Mouse (Mus musculus) heart, embryonic 15.5 days (tissue): ENCODE data around the gene Bend5. TPM values are rescaled to one million over a fixed set of nuclear protein-coding genes. Genes with fewer than 3 reads are reported as not detected.
A peak's percentile ranks its signal among the peaks of the same experiment; 100 is the strongest.

ENCODE experiments used
- ATAC-seq: fragments of 200-750 bp; cut with Nextera tagmentation; replicated peaks from 2 replicates; pipeline ENCODE4 v1.8.0; 2017; ENCODE audit warnings: low read depth, moderate TSS enrichment; ENCODE audit not compliant: insufficient number of reproducible peaks, insufficient read depth, low FRiP score
- H3K27ac ChIP-seq: fragments of 300-500 bp; sonication (generic); 2 replicates; pipeline ENCODE4 v1.5.1; 2015; ENCODE audit warnings: mild to moderate bottlenecking, inconsistent platforms
- H3K27me3 ChIP-seq: fragments of 300-500 bp; sonication (generic); 2 replicates; pipeline ENCODE4 v1.6.1; 2015; ENCODE audit warnings: inconsistent platforms
- H3K36me3 ChIP-seq: fragments of 300-500 bp; sonication (generic); 2 replicates; pipeline ENCODE4 v1.6.1; 2015; ENCODE audit warnings: mild to moderate bottlenecking, inconsistent platforms
- H3K4me1 ChIP-seq: fragments of 300-500 bp; sonication (generic); replicated peaks from 2 replicates; pipeline ENCODE4 v1.6.1; 2015; ENCODE audit warnings: inconsistent platforms
- H3K4me2 ChIP-seq: fragments of 300-500 bp; sonication (generic); 2 replicates; pipeline ENCODE4 v1.6.1; 2015; ENCODE audit warnings: inconsistent platforms, mild to moderate bottlenecking, moderate library complexity
- H3K4me3 ChIP-seq: fragments of 300-500 bp; sonication (generic); 2 replicates; pipeline ENCODE4 v1.5.1; 2015; ENCODE audit warnings: mild to moderate bottlenecking, inconsistent platforms
- H3K9ac ChIP-seq: fragments of 300-500 bp; sonication (generic); 2 replicates; pipeline ENCODE4 v1.6.1; 2015; ENCODE audit warnings: mild to moderate bottlenecking, inconsistent platforms
- H3K9me3 ChIP-seq: fragments of 300-500 bp; sonication (generic); replicated peaks from 2 replicates; pipeline ENCODE4 v1.6.1; 2016; ENCODE audit warnings: inconsistent platforms
- WGBS: fragments of 180-500 bp; shearing (Covaris S2); methylation state at CpG from one replicate; pipeline ENCODE4 v1.1.7; 2015; ENCODE audit warnings: mixed read lengths; 5-methylcytosine and 5-hydroxymethylcytosine counted together
- polyA plus RNA-seq: library from polyadenylated mRNA; unstranded; fragments of >200 nt; fragmentation: Nextera tagmentation; extraction: Ambion mirVana; gene quantifications from 2 replicates; pipeline ENCODE4 v1.2.1, GENCODE M21; 2015

Gene Bend5
- polyA plus RNA-seq, 1 experiment from 2014 or later, result 15.4 TPM

- H3K4me1 ChIP-seq, result no peaks in the 10 kb centered on the region
- no peak for ATAC-seq
- H3K4me2 ChIP-seq, result no peak overlapping the region
- WGBS, result 59% methylated on average over 5 of the region's 5 CpGs
- H3K27ac ChIP-seq, result no peak overlapping the region
- H3K27me3 ChIP-seq, result no peaks in the 10 kb centered on the region
- H3K4me3 ChIP-seq, result no peak overlapping the region
- no peak overlapping the region for H3K9ac ChIP-seq
- peaks cover 23% of the 10 kb centered on the region; the same call in 1 of the 2 replicates for H3K36me3 ChIP-seq
- H3K9me3 ChIP-seq, result no peaks in the 10 kb centered on the region
Measured at GRCm38 (mm10) chr4:111457568-111457967, 42.8 kb downstream of the Bend5 start.

GRCm38 (mm10) chr4:111467293-111467773 is 52.5 kb downstream of the Bend5 start:
- no peak for ATAC-seq
- no peak overlapping the region for H3K27ac ChIP-seq
- 64% methylated on average over 2 of the region's 2 CpGs for WGBS

GRCm38 (mm10) chr4:111467796-111468195 is 53.0 kb downstream of the Bend5 start:
- Histone ChIP-seq H3K36me3 (no peaks in the 10 kb centered on the region), H3K27me3 (no peaks in the 10 kb centered on the region), H3K4me1 (0 out of 2 replicates have a peak, but pooled peaks cover 3% of the 10 kb centered on the region), H3K27ac (no peak overlapping the region), H3K9me3 (no peaks in the 10 kb centered on the region), H3K4me2 (no peak overlapping the region), H3K4me3 (no peak overlapping the region), H3K9ac (no peak overlapping the region)
- ATAC-seq, result no peak
- WGBS, result 75% methylated on average over 4 of the region's 4 CpGs

More at GRCm38 (mm10) chr4:111467293-111467773, 52.5 kb downstream of the Bend5 start:
- H3K27me3 ChIP-seq, result no peaks in the 10 kb centered on the region
- no peaks in the 10 kb centered on the region for H3K36me3 ChIP-seq
- H3K9me3 ChIP-seq, result no peaks in the 10 kb centered on the region
- no peak overlapping the region for H3K4me3 ChIP-seq
- H3K4me1 ChIP-seq, result 0 out of 2 replicates have a peak, but pooled peaks cover 3% of the 10 kb centered on the region
- no peak overlapping the region for H3K9ac ChIP-seq
- no peak overlapping the region for H3K4me2 ChIP-seq

GRCm38 (mm10) chr4:111469847-111470246 is 55.0 kb downstream of the Bend5 start:
- Histone ChIP-seq H3K27ac (no peak overlapping the region), H3K36me3 (no peaks in the 10 kb centered on the region), H3K9ac (no peak overlapping the region), H3K27me3 (no peaks in the 10 kb centered on the region), H3K9me3 (no peaks in the 10 kb centered on the region), H3K4me1 (0 out of 2 replicates have a peak, but pooled peaks cover 3% of the 10 kb centered on the region), H3K4me3 (no peak overlapping the region), H3K4me2 (no peak overlapping the region)
- ATAC-seq, result no peak
- WGBS, result 68% methylated on average over 2 of the region's 2 CpGs

GRCm38 (mm10) chr4:111471726-111472125 is 56.9 kb downstream of the Bend5 start:
- H3K9ac ChIP-seq, result no peak overlapping the region
- no peak overlapping the region for H3K27ac ChIP-seq
- no peaks in the 10 kb centered on the region for H3K27me3 ChIP-seq
- H3K9me3 ChIP-seq, result no peaks in the 10 kb centered on the region
- no peaks in the 10 kb centered on the region for H3K36me3 ChIP-seq
- no peak overlapping the region for H3K4me3 ChIP-seq
- no peak for ATAC-seq
- 55% methylated on average over 3 of the region's 3 CpGs for WGBS
- H3K4me1 ChIP-seq, result 0 out of 2 replicates have a peak, but pooled peaks cover 3% of the 10 kb centered on the region
- H3K4me2 ChIP-seq, result no peak overlapping the region

- Histone ChIP-seq H3K9ac (no peak overlapping the region), H3K27me3 (no peaks in the 10 kb centered on the region), H3K4me2 (no peak overlapping the region), H3K36me3 (no peaks in the 10 kb centered on the region), H3K27ac (no peak overlapping the region), H3K4me3 (no peak overlapping the region), H3K9me3 (no peaks in the 10 kb centered on the region), H3K4me1 (0 out of 2 replicates have a peak, but pooled peaks cover 2% of the 10 kb centered on the region)
- ATAC-seq, result no peak
- 79% methylated on average over 3 of the region's 3 CpGs for WGBS
Measured at GRCm38 (mm10) chr4:111472511-111472910, 57.7 kb downstream of the Bend5 start.

GRCm38 (mm10) chr4:111473014-111473413 is 58.2 kb downstream of the Bend5 start:
- H3K9me3 ChIP-seq, result no peaks in the 10 kb centered on the region
- no peak for ATAC-seq
- peaks cover 4% of the 10 kb centered on the region for H3K4me1 ChIP-seq
- 80% methylated on average over 1 of the region's 1 CpGs for WGBS
- H3K27me3 ChIP-seq, result no peaks in the 10 kb centered on the region
- no peak overlapping the region for H3K27ac ChIP-seq
- H3K36me3 ChIP-seq, result no peaks in the 10 kb centered on the region
- no peak overlapping the region for H3K4me2 ChIP-seq
- no peak overlapping the region for H3K4me3 ChIP-seq
- H3K9ac ChIP-seq, result no peak overlapping the region

GRCm38 (mm10) chr4:111475374-111475971 is 60.7 kb downstream of the Bend5 start:
- H3K27ac ChIP-seq, result no peak overlapping the region
- no peak overlapping the region for H3K4me2 ChIP-seq
- no peak overlapping the region for H3K4me3 ChIP-seq
- H3K9me3 ChIP-seq, result no peaks in the 10 kb centered on the region
- no peak for ATAC-seq
- 76% methylated on average over 10 of the region's 10 CpGs for WGBS
- H3K36me3 ChIP-seq, result no peaks in the 10 kb centered on the region
- peaks cover 7% of the 10 kb centered on the region for H3K4me1 ChIP-seq
- H3K27me3 ChIP-seq, result no peaks in the 10 kb centered on the region
- no peak overlapping the region for H3K9ac ChIP-seq

- Histone ChIP-seq H3K27me3 (no peaks in the 10 kb centered on the region), H3K4me3 (no peak overlapping the region), H3K36me3 (no peaks in the 10 kb centered on the region), H3K27ac (no peak overlapping the region), H3K9me3 (no peaks in the 10 kb centered on the region), H3K9ac (no peak overlapping the region), H3K4me1 (peaks cover 7% of the 10 kb centered on the region), H3K4me2 (no peak overlapping the region)
- ATAC-seq, result no peak
- WGBS, result 37% methylated on average over 4 of the region's 4 CpGs
Measured at GRCm38 (mm10) chr4:111477507-111477906, 62.7 kb downstream of the Bend5 start.

- WGBS, result 63% methylated on average over 5 of the region's 5 CpGs
- Histone ChIP-seq H3K4me3 (no peak overlapping the region), H3K27ac (no peak overlapping the region), H3K36me3 (no peaks in the 10 kb centered on the region), H3K4me2 (no peak overlapping the region), H3K9ac (no peak overlapping the region), H3K27me3 (no peaks in the 10 kb centered on the region), H3K4me1 (peaks cover 5% of the 10 kb centered on the region), H3K9me3 (no peaks in the 10 kb centered on the region)
- no peak for ATAC-seq
Measured at GRCm38 (mm10) chr4:111483499-111483898, 68.7 kb downstream of the Bend5 start.

GRCm38 (mm10) chr4:111485189-111485588 is 70.4 kb downstream of the Bend5 start:
- WGBS, result 51% methylated on average over 5 of the region's 5 CpGs
- ATAC-seq, result peak; percentile 48
- Histone ChIP-seq H3K4me1 (peaks cover 5% of the 10 kb centered on the region), H3K4me2 (no peak overlapping the region), H3K9me3 (no peaks in the 10 kb centered on the region), H3K9ac (no peak overlapping the region), H3K27ac (no peak overlapping the region), H3K27me3 (no peaks in the 10 kb centered on the region), H3K4me3 (no peak overlapping the region), H3K36me3 (no peaks in the 10 kb centered on the region)

- H3K27ac ChIP-seq, result no peak overlapping the region
- no peak overlapping the region for H3K9ac ChIP-seq
- no peaks in the 10 kb centered on the region for H3K27me3 ChIP-seq
- no peak for ATAC-seq
- H3K4me2 ChIP-seq, result no peak overlapping the region
- peaks cover 5% of the 10 kb centered on the region for H3K4me1 ChIP-seq
- H3K9me3 ChIP-seq, result no peaks in the 10 kb centered on the region
- WGBS, result 62% methylated on average over 5 of the region's 5 CpGs
- H3K4me3 ChIP-seq, result no peak overlapping the region
- no peaks in the 10 kb centered on the region for H3K36me3 ChIP-seq
Measured at GRCm38 (mm10) chr4:111486187-111486586, 71.4 kb downstream of the Bend5 start.
